Mouse (Mus musculus): ENCODE data around the gene Pde2a.

The Pde2a gene

GRCm38 (mm10) chr7:101393015-101393414 is 28.5 kb upstream of the Pde2a start:
- no peak for TF ChIP-seq GATA4 (IDR thresholded peaks at IDR 0.05; ENCODE audit: insufficient replicate concordance, low read length)

- TF ChIP-seq GATA4 (IDR thresholded peaks at IDR 0.05; ENCODE audit: insufficient replicate concordance, low read length) = no peak
These were observed 27.6 kb upstream of the Pde2a start for GRCm38 (mm10) chr7:101393694-101394504.

- no peak for TF ChIP-seq GATA4 (IDR thresholded peaks at IDR 0.05; ENCODE audit: insufficient replicate concordance, low read length)
These were observed 26.9 kb upstream of the Pde2a start for GRCm38 (mm10) chr7:101394569-101394968.

GRCm38 (mm10) chr7:101395471-101395870 is 26.0 kb upstream of the Pde2a start:
- no peak for TF ChIP-seq GATA4 (IDR thresholded peaks at IDR 0.05; ENCODE audit: insufficient replicate concordance, low read length)

- no peak for TF ChIP-seq GATA4 (IDR thresholded peaks at IDR 0.05; ENCODE audit: insufficient replicate concordance, low read length)
These were observed 24.3 kb upstream of the Pde2a start for GRCm38 (mm10) chr7:101397175-101397574.

- no peak for TF ChIP-seq GATA4 (IDR thresholded peaks at IDR 0.05; ENCODE audit: insufficient replicate concordance, low read length)
These were observed 20.0 kb upstream of the Pde2a start for GRCm38 (mm10) chr7:101401510-101401909.

- no peak for TF ChIP-seq GATA4 (IDR thresholded peaks at IDR 0.05; ENCODE audit: insufficient replicate concordance, low read length)
These were observed 17.7 kb upstream of the Pde2a start for GRCm38 (mm10) chr7:101403831-101404230.

GRCm38 (mm10) chr7:101410267-101410936 is 11.1 kb upstream of the Pde2a start, which contains the start of gene Gm45837:
Gene Gm45837 (plus strand): TSS chr7:101410886.
- no peak for TF ChIP-seq GATA4 (IDR thresholded peaks at IDR 0.05; ENCODE audit: insufficient replicate concordance, low read length)

GRCm38 (mm10) chr7:101412796-101413195 is 8.7 kb upstream of the Pde2a start:
- TF ChIP-seq GATA4 (IDR thresholded peaks at IDR 0.05; ENCODE audit: insufficient replicate concordance, low read length) = no peak

GRCm38 (mm10) chr7:101414209-101414608 is 7.3 kb upstream of the Pde2a start:
- no peak for TF ChIP-seq GATA4 (IDR thresholded peaks at IDR 0.05; ENCODE audit: insufficient replicate concordance, low read length)

GRCm38 (mm10) chr7:101414661-101415511 is 6.6 kb upstream of the Pde2a start:
- no peak for TF ChIP-seq GATA4 (IDR thresholded peaks at IDR 0.05; ENCODE audit: insufficient replicate concordance, low read length)

GRCm38 (mm10) chr7:101415512-101416100 is 5.9 kb upstream of the Pde2a start:
- no peak for TF ChIP-seq GATA4 (IDR thresholded peaks at IDR 0.05; ENCODE audit: insufficient replicate concordance, low read length)

- no peak for TF ChIP-seq GATA4 (IDR thresholded peaks at IDR 0.05; ENCODE audit: insufficient replicate concordance, low read length)
These were observed 5.1 kb upstream of the Pde2a start for GRCm38 (mm10) chr7:101416391-101416790.

GRCm38 (mm10) chr7:101419013-101419770 is 2.3 kb upstream of the Pde2a start:
- no peak for TF ChIP-seq GATA4 (IDR thresholded peaks at IDR 0.05; ENCODE audit: insufficient replicate concordance, low read length)

All from liver, adult (tissue).